Mouse (Mus musculus) heart, postnatal 0 days (tissue): Measurements from ENCODE around the gene Nlrp4e. TPM values are rescaled to one million over a fixed set of nuclear protein-coding genes. Genes with fewer than 3 reads are reported as not detected.
"Not testable (repeated sequence)": the region's sequence is repeated elsewhere in the genome, so short reads cannot be mapped to it uniquely, and the experiment has no call there.

Experiments used
- ATAC-seq: fragments of 200-750 bp; cut with Nextera tagmentation; 2 replicates; pipeline ENCODE4 v1.8.0; 2017; ENCODE audit warnings: low read depth, moderate number of reproducible peaks, moderate library complexity; ENCODE audit not compliant: insufficient read depth
- DNase-seq: peaks from one replicate; pipeline ENCODE4 v3.0.0-alpha.2; 2016; ENCODE audit warnings: low spot score
- H3K27ac ChIP-seq: fragments of 300-500 bp; sonication (generic); 2 replicates; pipeline ENCODE4 v1.5.1; 2014; ENCODE audit warnings: low read depth, mild to moderate bottlenecking
- H3K27me3 ChIP-seq: fragments of 300-500 bp; sonication (generic); 2 replicates; pipeline ENCODE4 v1.6.1; 2014; ENCODE audit warnings: low read length, mixed read lengths; ENCODE audit not compliant: control insufficient read depth, insufficient read depth
- H3K36me3 ChIP-seq: fragments of 300-500 bp; sonication (generic); replicated peaks from 2 replicates; pipeline ENCODE4 v1.6.1; 2014; ENCODE audit warnings: low read length, mixed read lengths; ENCODE audit not compliant: control insufficient read depth, insufficient read depth
- H3K4me1 ChIP-seq: fragments of 300-500 bp; sonication (generic); 2 replicates; pipeline ENCODE4 v1.6.1; 2014; ENCODE audit warnings: antibody characterized with exemption; ENCODE audit not compliant: control insufficient read depth, insufficient read depth
- H3K4me2 ChIP-seq: fragments of 300-500 bp; sonication (generic); 2 replicates; pipeline ENCODE4 v1.6.1; 2014; ENCODE audit warnings: low read depth, mild to moderate bottlenecking, low read length, moderate library complexity
- H3K4me3 ChIP-seq: fragments of 300-500 bp; sonication (generic); 2 replicates; pipeline ENCODE4 v1.5.1; 2014; ENCODE audit warnings: low read depth, low read length
- H3K9ac ChIP-seq: fragments of 300-500 bp; sonication (generic); replicated peaks from 2 replicates; pipeline ENCODE4 v1.6.1; 2014; ENCODE audit warnings: low read depth, low read length, mixed read lengths
- H3K9me3 ChIP-seq: fragments of 300-500 bp; sonication (generic); replicated peaks from 2 replicates; pipeline ENCODE4 v1.6.1; 2016; ENCODE audit warnings: low read length; ENCODE audit not compliant: control insufficient read depth
- CTCF ChIP-seq: IDR thresholded peaks from 2 replicates; pipeline ENCODE4 v1.5.1; 2016; ENCODE audit warnings: antibody characterized with exemption, control low read depth, low read depth
- EP300 ChIP-seq: IDR thresholded peaks from 2 replicates; pipeline ENCODE4 v1.6.1; 2016; ENCODE audit warnings: antibody characterized with exemption, low read depth
- WGBS: fragments of 180-500 bp; shearing (Covaris S2); extraction: QIAGEN DNeasy Blood & Tissue Kit; methylation state at CpG from one replicate; pipeline ENCODE4 v1.1.7; 2014; 5-methylcytosine and 5-hydroxymethylcytosine counted together
- microRNA-seq: library from miRNA; unstranded; fragments of <30 nt; microRNA quantifications from one replicate; pipeline ENCODE4, GENCODE M21; 2016
- polyA plus RNA-seq: library from polyadenylated mRNA; unstranded; fragments of >200 nt; fragmentation: Nextera tagmentation; extraction: Ambion mirVana; gene quantifications from 2 replicates; pipeline ENCODE4 v1.2.1, GENCODE M21; 2015
- total RNA-seq: library from RNA; depleted of rRNA; stranded (reverse); fragments of >200 nt; gene quantifications from 2 replicates; pipeline ENCODE4 v1.2.3, GENCODE M21; 2014; ENCODE audit warnings: low replicate concordance; rRNA removed

Gene Nlrp4e
- total RNA-seq (not detected in 2 replicates), polyA plus RNA-seq (not detected in 2 replicates)

GRCm38 (mm10) chr7:23300892-23301291 is at the start of gene Nlrp4e:
Gene Nlrp4e, plus strand, starts transcription at chr7:23301192.
- not testable (repeated sequence) for H3K4me3 ChIP-seq, ATAC-seq, DNase-seq, H3K4me1 ChIP-seq, H3K4me2 ChIP-seq, H3K9me3 ChIP-seq, H3K9ac ChIP-seq, H3K27ac ChIP-seq, H3K36me3 ChIP-seq, H3K27me3 ChIP-seq
- WGBS = 73% methylated on average over 3 of the region's 3 CpGs

DNA sequence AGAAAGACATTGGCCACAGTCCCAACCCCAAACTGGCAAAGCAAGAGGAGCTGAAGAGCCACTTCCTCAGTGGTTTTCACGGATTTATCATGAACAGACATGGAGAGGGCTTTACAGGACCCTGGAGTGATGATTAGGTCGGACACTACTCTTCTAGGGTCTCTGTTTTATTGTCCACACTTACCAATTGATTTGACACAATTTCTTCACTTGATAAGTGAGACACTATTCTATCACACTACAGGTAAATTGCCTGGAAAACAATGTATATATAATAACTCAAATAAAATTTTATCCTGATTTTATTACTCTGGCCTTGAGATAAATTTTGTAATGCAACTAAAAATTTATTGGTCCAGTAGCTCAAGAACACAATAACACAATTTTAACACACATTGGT is 49.4 kb upstream of the Nlrp4e start, which contains the start of gene Vmn1r166:
Vmn1r166 (minus strand) TSS at position 101 of the 400 bp plus-strand sequence.
- not testable (repeated sequence) for ATAC-seq, H3K9ac ChIP-seq, H3K4me1 ChIP-seq, H3K4me2 ChIP-seq, DNase-seq, H3K27me3 ChIP-seq, H3K36me3 ChIP-seq, H3K27ac ChIP-seq, H3K4me3 ChIP-seq, H3K9me3 ChIP-seq
- no CpG with 5 or more reads among the region's 2 CpGs for WGBS

GRCm38 (mm10) chr7:23278800-23279199 is 22.2 kb upstream of the Nlrp4e start, which contains the start of gene Gm6902:
Gene Gm6902, minus strand, starts transcription at chr7:23278900.
- ATAC-seq, H3K4me1 ChIP-seq, H3K9me3 ChIP-seq, H3K9ac ChIP-seq, H3K27ac ChIP-seq, DNase-seq, H3K4me2 ChIP-seq, H3K4me3 ChIP-seq, H3K36me3 ChIP-seq, H3K27me3 ChIP-seq: not testable (repeated sequence)
- no CpG with 5 or more reads among the region's 2 CpGs for WGBS

- not testable (repeated sequence) for ATAC-seq, H3K27me3 ChIP-seq, H3K4me3 ChIP-seq, H3K4me1 ChIP-seq, H3K36me3 ChIP-seq, H3K27ac ChIP-seq, DNase-seq, H3K4me2 ChIP-seq, H3K9ac ChIP-seq
- 78% methylated on average over 11 of the region's 13 CpGs for WGBS
- peaks cover 14% of the 10 kb centered on the region; the same call in 1 of the 2 replicates for H3K9me3 ChIP-seq
These were observed 57.3 kb downstream of the Nlrp4e start for GRCm38 (mm10) chr7:23358311-23358710.

GRCm38 (mm10) chr7:23385589-23385988 is 84.6 kb downstream of the Nlrp4e start, which contains the start of gene Nlrp5:
Gene Nlrp5, plus strand, starts transcription at chr7:23385889.
- H3K27me3 ChIP-seq = no peaks in the 10 kb centered on the region
- no peak within 1 kb of the TSS for H3K4me3 ChIP-seq
- peaks cover 14% of the 10 kb centered on the region for H3K9me3 ChIP-seq
- no peaks in the 10 kb centered on the region for H3K4me1 ChIP-seq
- no peak within 1 kb of the TSS for H3K4me2 ChIP-seq
- DNase-seq (no peak), ATAC-seq (no peak)
- WGBS = 57% methylated on average over 10 of the region's 10 CpGs
- TF ChIP-seq CTCF = no peak
- no peak for TF ChIP-seq EP300
- no peak within 1 kb of the TSS for H3K27ac ChIP-seq
- H3K9ac ChIP-seq = no peak within 1 kb of the TSS
- H3K36me3 ChIP-seq = no peaks in the 10 kb centered on the region

Small RNA genes within 50 kb of the gene (microRNA-seq; reads per million reads assigned to microRNA genes)
- not detected for gene Gm25196

Other genes with a start within 250 kb of the Nlrp4e start
- not detected in 2 replicates for gene Vmn1r163, start 245.7 kb upstream of the Nlrp4e start, total RNA-seq
- gene Vmn1r163, start 245.7 kb upstream of the Nlrp4e start, polyA plus RNA-seq = not detected in 2 replicates
- not detected in 2 replicates for gene Gm8720, start 233.7 kb upstream of the Nlrp4e start, total RNA-seq
- not detected in 2 replicates for gene Gm8720, start 233.7 kb upstream of the Nlrp4e start, polyA plus RNA-seq
- not detected in 2 replicates for gene Gm10662, start 156.7 kb upstream of the Nlrp4e start, total RNA-seq
- gene Gm10662, start 156.7 kb upstream of the Nlrp4e start, polyA plus RNA-seq = not detected in 2 replicates
- not detected in 2 replicates for gene Vmn1r165, start 83.9 kb upstream of the Nlrp4e start, total RNA-seq
- gene Vmn1r165, start 83.9 kb upstream of the Nlrp4e start, polyA plus RNA-seq = not detected in 2 replicates
- gene Vmn1r166, start 49.5 kb upstream of the Nlrp4e start, total RNA-seq = not detected in 2 replicates
- not detected in 2 replicates for gene Vmn1r166, start 49.5 kb upstream of the Nlrp4e start, polyA plus RNA-seq
- not detected in 2 replicates for gene Gm6902, start 22.3 kb upstream of the Nlrp4e start, total RNA-seq
- gene Gm6902, start 22.3 kb upstream of the Nlrp4e start, polyA plus RNA-seq = not detected in 2 replicates
- gene Nlrp5, start 84.7 kb downstream of the Nlrp4e start, total RNA-seq = not detected in 2 replicates
- gene Nlrp5, start 84.7 kb downstream of the Nlrp4e start, polyA plus RNA-seq = not detected in 2 replicates
- not detected in 2 replicates for gene Vmn1r167, start 206.0 kb downstream of the Nlrp4e start, total RNA-seq
- not detected in 2 replicates for gene Vmn1r167, start 206.0 kb downstream of the Nlrp4e start, polyA plus RNA-seq
- gene Vmn1r168, start 238.5 kb downstream of the Nlrp4e start, total RNA-seq = not detected in 2 replicates
- gene Vmn1r168, start 238.5 kb downstream of the Nlrp4e start, polyA plus RNA-seq = not detected in 2 replicates